Mouse (Mus musculus) layer of hippocampus, postnatal 10 days (tissue): Measurements from ENCODE around the gene Dkkl1. TPM values are rescaled to one million over a fixed set of nuclear protein-coding genes. Genes with fewer than 3 reads are reported as not detected.

Experiments used
- DNase-seq, 2 experiments: peaks; one replicate each; pipeline ENCODE4 v3.0.0; 2021; ENCODE audit warnings: low spot score in 2 of 2
- total RNA-seq, 2 experiments: library from RNA; stranded (reverse); gene quantifications; 2 replicates each; pipeline ENCODE4 v1.2.3; 2021

Gene Dkkl1
- total RNA-seq, 2 experiments from 2014 or later, result 8.3 to 10.7 TPM

DNA sequence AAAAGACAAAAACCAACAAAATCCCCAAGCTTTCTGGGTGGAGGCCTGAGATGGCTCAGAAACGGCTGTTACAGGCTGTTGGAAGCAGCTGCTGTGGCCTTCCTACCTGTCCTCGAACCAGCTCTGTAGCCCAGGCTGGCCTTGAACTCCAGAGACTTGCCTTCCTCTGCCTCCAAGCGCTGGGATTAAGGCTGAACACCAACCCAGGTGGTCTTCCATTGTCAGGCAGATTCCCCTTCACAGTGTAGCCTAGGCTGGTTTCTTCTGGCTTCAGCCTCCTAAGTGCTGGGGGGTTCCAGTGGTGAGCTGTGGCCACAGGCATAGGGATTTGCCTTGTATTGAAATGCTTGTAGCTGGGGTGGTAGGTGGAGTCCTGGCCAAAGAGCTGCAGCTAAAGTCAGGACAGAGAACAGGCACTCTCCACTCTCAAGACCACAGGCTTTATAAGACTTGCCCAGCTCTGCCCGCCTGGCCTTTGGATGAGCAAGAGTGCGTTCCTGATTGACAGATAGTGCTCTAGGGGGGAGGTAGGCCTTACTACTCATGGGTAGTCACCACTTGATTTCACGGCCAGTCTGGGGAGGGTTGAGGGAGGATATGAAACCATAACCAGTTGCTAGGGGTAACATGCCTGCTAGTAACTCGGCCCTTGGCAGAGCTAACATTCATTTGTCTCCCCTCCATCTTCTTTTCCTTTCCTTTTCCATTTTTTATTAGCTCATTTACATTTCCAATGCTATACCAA lies 17.7 kb upstream of the Dkkl1 start:
- DNase-seq, result no peak

DNA sequence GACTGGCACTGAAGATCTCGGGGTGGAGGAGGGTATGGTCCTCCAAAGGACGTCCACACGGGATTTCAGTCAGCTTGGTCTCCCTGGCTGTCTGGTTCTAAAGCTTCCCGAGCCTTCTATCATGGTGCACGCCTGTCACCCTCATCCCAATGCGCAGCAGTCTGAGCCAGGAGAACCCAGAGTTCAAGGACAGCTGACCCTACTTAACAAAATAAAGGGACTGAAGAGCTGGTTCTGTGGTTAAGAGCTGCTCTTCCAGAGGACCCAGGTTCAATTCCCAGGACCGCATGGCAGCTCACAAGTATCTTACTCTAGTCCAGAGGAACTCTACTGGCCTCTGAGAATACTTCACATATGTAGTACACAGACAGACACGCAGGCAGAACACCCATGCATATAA lies 17.1 kb upstream of the Dkkl1 start:
- no peak for DNase-seq

DNA sequence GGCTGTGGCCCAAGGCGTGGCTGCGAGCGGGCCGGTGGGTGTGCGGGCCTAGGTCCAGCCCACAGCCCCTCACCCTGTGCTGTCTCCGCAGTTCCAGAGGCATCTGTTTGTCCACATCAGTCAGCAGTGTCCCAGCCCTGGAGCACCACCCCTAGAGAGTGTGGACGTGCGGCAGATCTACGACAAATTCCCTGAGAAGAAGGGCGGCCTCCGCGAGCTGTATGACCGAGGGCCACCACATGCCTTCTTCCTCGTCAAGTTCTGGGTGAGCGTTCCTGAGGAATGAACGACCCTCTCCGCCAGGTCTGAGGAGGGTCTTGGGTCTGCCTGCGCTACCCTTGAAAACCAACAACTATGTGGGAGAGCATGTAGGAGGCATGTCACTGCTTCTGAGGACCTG lies 16.6 kb upstream of the Dkkl1 start:
- DNase-seq, result no peak

DNA sequence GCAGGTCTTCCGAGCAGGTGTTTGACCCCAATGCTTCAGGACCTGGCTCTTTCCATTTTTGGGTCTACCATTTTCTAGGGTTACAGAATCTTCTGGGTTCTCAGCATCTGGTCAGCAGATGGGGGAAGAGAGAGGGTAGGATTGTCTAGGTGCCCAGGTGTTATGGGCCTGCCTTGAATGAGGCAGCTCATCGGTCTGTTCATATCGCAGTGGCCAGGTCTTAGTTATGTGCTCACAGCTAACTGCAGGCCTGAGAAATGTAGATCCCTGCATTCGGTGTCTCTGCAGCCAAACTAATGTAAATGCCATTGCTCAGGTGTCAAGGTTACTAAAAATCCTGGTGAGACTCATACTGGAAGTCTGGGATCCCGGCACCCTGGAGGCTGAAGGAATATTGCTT lies 14.5 kb upstream of the Dkkl1 start:
- DNase-seq, result no peak

DNA sequence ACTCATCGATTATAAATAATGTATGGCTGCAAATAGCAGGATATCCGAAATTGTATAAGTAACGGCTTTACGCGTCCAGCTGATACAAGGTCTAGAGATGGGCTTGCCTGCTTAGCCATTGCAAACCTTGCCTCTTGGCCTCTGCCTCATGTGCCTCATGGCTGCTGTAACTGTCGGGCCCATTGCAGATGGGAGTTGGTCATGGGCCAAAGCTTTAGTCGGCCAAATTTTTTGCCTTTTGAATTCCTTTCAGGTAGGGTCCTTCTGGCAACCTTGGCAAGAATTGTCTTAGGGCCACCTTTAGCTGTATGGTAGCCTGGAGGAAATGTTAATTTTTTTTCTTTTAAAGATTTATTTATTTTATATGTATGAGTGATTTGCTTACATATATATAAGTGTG lies 12.9 kb upstream of the Dkkl1 start:
- no peak for DNase-seq

DNA sequence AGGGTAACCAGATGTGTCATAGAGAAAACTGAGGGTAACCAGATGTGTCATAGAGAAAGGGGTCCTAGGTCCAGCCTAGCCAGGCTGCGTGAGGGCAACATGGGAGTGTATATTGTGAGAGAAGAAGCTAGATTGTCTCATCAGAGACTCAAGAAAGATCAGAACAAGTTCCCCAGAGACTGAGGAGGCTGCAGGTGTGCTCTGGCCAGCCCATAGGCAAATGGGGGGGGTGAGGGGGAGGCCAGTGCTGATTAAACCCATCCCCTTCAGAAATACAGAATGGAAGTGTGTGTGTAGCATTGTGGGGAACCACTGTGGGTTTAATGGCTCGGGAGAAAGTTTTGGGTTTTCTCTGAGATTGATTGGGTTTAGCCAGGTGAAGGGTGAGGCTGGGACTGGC lies 9.7 kb upstream of the Dkkl1 start:
- DNase-seq, result no peak

DNA sequence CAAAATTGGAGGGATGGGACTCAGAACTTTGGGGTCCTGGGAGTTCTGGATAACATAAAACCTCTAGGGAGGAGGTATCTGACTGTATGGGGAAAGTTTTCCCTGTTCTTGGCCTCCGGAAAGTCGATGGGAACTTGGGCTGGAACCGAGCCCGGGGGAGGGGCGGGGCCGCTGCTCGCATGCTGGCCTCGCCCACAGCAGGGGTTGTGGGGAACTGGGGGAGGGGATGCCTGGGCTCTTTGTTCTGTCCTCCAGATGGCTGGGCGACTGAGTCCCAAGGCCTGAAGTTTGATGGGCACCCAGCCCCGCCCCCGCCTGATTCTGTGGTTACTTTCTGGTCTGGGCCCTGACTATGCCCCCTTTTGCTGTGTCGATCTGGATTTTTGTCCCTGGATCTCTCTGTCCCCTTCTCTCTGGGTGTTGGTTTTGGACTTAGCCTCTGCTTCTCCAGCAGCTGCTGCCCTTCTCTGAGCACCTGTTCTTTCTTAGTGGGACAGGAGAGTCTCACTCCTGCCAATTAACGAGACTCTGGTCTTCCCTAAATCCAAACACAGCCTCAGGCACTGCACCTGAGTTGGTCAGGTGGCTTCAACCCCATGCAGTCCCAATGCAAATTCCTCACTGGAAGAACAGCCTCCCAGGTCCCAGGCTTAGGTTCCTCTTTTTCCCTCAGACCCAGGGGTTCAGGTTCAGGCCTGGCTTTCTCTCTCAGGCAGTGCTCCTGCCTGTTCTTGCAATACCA lies 4.7 kb upstream of the Dkkl1 start:
- DNase-seq, result peak; percentile 47 to 72

DNA sequence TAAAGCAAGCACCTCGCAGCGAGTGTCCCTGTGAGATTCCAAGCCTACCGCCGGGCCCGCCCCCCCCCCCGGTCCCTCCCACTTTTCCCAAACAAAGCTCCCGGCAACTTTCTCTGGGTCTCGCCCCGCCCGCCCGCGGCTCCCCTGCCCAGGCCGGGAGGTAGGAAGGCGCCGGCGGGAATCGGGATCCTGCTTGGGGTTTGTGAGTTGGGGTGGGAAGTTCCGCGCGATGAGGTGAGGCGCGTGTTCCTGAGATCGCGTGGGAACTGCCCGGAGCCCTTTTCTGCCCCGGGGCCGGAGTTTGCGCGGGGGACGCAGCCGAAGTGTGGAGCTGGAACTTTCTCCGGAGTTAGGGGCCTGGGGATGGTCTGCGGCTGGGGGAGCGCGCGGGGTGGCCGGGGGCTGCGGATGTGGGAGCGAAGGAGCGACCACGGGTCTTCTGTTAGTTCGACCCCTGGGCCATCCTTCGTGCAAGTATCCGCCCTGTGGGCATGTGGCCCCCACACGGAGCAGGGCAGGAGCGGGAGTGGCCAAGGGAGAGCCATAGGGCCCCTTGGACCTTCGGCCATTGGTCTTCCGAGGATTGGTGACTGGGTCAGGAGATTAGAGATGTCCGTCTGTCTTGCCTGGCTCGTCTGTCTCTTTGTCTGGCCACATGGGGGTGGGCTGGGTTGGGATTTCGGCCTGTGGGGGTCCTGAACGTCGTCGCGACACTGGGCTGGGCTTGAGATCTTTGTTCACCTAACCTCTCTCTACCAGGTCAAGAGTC lies 3.9 kb upstream of the Dkkl1 start, which contains the start of gene Tead2:
Tead2 (plus strand) TSS at position 81 of the 769 bp plus-strand sequence.
- no peak for DNase-seq

DNA sequence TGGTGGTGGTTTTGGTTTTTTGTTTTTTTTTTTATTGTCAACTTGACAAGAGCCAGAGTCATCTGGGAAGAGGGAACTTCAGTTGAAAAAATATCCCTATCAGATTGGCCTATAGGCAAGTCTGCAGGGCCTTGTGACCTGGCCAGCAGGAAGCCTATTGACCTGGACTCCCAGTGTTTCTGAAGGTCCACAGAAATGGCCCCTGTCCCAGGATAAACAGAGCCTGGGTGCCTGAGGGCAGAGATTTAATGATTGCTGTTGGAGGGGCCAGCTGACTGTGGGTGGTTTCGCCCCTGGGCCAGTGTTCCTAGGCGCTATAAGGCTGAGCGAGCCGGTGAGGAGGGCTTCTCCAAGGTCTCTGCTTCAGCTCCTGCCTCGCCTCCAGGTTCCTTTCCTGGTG lies 1.8 kb upstream of the Dkkl1 start:
- no peak for DNase-seq

DNA sequence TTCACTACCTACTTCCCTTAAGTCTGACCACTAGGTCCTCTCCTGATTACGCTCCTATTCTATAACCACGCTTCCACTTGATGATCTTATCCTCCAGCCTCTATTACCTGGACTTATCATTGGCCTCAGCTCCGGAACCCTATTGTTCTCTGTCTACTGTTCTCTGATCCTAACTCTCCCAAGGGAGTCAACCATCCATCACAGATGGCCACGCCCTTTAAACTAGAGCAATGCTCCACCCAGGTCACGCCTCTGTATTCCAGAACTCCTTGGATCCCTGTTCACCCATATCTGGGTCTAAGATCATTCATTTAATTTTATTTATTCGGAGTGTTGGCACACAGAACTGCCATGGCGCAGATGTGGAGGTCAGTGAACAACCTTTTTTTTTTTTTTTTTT lies 409 bp upstream of the Dkkl1 start:
- no peak for DNase-seq

DNA sequence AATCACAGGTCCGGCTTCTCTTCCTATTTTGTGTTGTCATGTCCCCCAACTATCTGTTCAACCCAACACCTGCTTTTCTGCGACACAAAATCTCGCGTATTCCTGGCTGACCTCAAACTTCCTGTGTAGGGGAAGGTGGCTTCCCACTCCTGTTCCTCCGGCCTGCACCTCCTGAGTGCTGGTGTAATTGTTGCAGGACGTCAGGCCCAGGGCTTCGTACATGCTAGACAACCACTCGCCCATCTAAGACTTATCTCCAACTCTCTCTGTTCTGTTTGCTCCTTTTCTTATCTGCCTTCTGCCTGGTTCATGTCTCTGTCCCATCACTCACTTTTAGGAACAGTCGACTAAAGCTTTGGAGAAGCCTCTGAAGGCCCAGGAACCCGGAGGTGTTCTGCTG lies 877 bp downstream of the Dkkl1 start:
- DNase-seq, result no peak

DNA sequence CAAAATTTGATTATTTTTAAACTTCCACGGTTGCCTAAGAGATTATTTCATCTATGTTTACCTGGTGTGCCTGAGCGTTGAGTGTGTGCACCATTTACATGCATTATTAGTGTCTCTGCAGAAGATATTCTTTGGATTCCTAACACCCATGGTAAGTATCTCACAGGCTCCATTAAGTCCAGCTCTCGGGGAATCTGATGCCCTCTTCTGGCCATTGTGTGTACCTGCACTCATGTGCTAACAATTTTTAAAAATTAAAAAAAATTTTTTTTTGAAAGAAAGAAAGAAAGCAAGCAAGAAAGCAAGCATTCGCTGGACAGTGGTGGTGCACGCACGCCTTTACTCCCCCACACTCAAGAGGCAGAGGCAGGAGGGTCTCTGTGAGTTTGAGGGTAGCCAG lies 3.7 kb downstream of the Dkkl1 start:
- DNase-seq, result no peak

DNA sequence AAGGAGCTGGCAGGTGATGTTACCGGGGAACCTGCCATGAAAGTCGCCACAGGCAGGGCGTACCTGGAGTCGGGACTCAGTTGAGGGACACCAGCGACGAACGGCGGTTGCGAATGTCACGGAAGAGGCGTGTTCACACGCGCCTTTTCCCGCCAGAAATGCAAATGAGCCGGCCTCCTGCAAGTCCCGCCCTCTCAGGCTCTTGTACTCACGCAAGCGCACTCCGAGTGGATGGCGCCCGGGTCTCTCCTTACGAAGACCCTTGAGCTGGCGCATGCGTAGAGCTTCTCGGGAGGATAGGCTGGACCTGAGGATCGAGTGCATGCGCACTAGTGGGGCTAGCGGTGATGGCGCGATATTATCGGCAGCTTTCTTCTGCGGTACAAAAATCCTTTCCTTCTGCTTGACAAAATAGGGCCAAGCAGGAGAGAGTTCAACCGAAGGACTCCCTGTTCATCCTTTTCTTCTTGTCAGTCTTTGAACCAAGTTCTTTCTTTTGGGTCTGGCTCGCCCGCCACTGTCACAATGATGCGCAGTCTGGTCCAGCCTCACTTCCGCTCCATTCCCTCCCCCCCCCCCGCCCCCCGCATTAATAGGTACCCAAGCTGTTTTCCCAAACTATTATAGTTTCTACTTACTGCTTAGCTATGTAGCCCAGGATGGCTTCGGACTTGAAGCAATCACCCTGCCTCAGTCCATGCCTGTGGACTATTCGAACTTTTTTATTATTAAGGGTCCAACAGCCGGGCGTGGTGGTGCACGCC lies 7.4 kb downstream of the Dkkl1 start, which contains the start of gene Ccdc155:
Ccdc155 (minus strand) TSS at position 513 of the 764 bp plus-strand sequence.
- DNase-seq, result peak; percentile 90 to 92

DNA sequence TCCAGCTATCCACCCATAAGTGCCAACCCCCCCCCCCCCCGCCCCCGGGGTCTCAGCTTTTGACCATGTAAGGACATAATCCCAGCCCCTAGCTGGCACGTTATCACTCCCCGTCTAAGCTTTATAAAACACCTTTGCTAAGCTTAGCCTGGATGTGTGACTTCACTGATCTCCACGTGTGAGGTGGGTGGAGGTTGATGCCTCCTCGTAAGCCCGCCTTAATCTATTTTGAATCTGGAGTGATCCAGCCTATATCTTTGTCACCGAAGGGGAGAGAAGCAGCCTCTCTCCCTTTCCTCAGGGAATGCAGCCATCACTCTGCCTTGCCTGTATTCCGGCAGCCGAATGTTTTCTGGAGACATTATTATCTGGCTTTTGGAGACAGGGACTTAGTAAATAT lies 9.3 kb downstream of the Dkkl1 start:
- no peak for DNase-seq

DNA sequence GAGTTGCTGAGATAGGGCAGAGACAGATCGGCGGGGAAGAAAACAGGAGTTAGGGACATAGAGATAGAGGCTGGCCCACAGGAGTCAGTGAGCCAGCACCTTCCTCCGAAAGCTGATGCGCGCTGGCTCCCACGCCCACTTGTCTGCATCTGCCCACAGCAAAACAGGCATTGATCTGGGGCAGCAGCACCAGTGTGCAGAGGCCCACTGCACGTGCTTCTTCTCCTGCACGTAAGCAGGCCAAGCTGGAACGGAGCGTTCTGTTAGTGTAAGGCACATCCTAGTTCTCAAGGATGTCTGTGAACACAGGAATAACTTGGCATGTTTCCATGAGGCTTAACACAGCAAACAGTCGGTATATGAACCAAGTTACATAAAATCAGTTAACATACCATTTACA lies 13.0 kb downstream of the Dkkl1 start:
- no peak for DNase-seq

DNA sequence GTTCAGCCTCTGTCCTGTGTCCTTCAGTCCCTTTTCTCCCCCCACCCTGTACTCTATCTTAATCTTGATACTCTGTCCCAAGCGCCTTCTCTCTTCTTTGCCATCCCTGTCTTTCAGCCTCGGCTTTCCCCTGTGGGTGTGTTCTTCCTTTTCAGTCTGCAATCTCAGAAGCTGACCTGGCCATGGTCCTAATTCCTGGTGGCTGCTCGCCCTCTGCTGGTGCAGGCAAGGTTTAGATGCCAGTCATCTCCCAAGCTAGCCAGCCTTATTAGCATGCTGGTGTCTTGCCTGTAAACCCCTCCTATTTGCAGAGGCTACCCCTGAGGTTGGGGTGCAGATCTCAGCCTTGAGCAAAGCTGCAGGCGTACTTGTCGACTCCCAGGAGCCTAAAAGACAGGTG lies 13.5 kb downstream of the Dkkl1 start:
- peak; percentile 72 to 81 for DNase-seq

DNA sequence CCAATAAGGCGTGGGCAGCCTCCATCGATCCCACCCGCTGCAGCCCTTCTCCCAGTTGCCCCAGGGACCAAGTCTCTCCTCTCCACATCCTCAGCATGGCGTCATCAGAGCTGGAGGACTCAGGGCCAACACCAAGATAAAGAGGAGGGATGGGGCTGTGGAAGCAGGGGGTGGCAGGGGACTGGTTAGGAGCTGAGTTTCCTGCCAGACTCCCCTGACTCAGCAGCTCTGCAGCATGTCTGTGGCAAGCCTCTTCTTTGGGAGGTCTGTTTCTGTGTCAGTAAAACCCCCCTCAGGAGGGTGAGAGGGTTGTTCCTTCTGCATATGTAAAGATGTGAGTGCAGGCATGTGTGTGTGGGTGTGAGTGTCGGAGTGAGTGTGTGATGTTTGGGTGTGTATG lies 15.0 kb downstream of the Dkkl1 start:
- no peak for DNase-seq

DNA sequence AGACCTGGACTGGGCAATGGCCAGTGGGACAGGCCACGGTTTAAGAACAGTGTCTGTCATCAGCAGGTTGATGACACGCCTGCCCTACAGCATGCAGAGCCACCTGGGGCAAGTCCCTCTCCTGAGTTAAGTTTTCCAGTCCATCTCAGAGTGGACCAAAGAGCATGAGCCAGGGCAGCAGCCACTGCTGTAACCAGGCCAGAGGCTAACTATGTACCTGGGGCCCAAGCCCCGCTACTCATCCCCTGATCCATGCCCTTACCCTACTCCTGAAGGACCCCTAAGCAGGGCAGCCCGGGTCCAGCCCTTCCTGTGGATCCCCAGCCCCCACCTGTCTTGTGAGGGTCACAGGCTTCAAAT lies 15.8 kb downstream of the Dkkl1 start:
- no peak for DNase-seq

DNA sequence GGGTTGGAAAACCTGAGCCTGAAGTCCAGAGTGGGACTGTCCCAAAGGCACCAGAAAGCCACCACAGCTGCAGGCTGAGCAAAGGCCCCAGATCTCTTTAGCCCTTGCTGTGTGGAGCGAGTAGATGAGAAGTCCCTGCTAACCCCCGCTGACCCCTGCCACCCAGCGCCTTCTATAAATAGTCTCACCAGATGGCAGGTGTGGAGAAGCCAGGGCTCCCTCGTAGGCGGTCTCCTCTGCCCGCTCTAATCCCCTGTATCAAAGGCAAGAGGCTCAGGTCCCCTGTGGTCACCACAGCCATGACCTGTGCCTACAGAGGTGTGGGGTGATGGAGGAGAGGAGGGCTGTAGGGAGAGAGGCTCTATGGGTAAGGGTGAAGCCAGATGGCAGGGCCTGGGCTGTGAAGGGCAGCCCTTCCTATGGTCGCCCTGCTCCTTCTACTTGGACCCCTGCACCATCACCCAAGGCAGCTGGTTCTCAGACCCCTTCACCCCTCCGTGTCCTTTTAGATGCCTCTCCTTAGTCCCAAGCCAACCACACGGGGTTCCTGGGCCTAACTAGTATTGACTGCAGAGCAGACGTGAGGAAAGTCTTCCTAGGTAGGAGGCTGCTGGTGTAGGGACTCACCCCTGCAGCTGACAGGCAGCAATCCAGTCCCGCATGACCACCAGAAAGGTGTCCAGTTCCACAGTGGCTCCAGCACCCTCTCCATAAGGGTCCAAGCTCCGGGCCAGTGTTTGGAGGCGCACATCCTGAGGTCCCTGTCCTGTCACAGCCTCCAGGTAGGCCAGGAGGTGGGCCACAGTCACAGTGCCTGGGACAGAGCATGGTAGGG lies 16.4 kb downstream of the Dkkl1 start:
- DNase-seq, result no peak
